Mouse (Mus musculus) embryonic fibroblast, embryonic 13.5 days (primary cell): Measurements from ENCODE around the gene Tmem200b. TPM values are rescaled to one million over a fixed set of nuclear protein-coding genes. Genes with fewer than 3 reads are reported as not detected.
A peak's percentile ranks its signal among the peaks of the same experiment; 100 is the strongest.

ENCODE experiments used
- H3K27ac ChIP-seq: 2 replicates; pipeline ENCODE4 v1.5.1; 2012; ENCODE audit warnings: low read length, control low read depth, inconsistent platforms; ENCODE audit not compliant: insufficient read depth
- H3K4me1 ChIP-seq: 2 replicates; pipeline ENCODE4 v1.6.1; 2011; ENCODE audit warnings: low read length; ENCODE audit not compliant: control insufficient read depth, insufficient read depth
- H3K4me3 ChIP-seq: 2 replicates; pipeline ENCODE4 v1.5.1; 2011; ENCODE audit warnings: mild to moderate bottlenecking, control low read depth, low read length; ENCODE audit not compliant: insufficient read depth
- CTCF ChIP-seq: IDR thresholded peaks from 2 replicates; pipeline ENCODE4 v1.5.1; 2011; ENCODE audit warnings: mild to moderate bottlenecking, control low read depth, low read length, moderate library complexity, borderline replicate concordance; ENCODE audit not compliant: insufficient read depth
- POLR2A ChIP-seq: IDR thresholded peaks from 2 replicates; pipeline ENCODE4 v1.6.1; 2011; ENCODE audit warnings: low read depth, mild to moderate bottlenecking, control low read depth, low read length, moderate library complexity
- polyA plus RNA-seq: library from polyadenylated mRNA; stranded (reverse); fragments of >200 nt; gene quantifications from 2 replicates; pipeline ENCODE4 v1.2.4, GENCODE M21; 2011; ENCODE audit warnings: low read depth; ENCODE audit not compliant: missing spikeins, insufficient read length

Gene Tmem200b
- polyA plus RNA-seq, 1 experiment: 8.0 TPM

DNA sequence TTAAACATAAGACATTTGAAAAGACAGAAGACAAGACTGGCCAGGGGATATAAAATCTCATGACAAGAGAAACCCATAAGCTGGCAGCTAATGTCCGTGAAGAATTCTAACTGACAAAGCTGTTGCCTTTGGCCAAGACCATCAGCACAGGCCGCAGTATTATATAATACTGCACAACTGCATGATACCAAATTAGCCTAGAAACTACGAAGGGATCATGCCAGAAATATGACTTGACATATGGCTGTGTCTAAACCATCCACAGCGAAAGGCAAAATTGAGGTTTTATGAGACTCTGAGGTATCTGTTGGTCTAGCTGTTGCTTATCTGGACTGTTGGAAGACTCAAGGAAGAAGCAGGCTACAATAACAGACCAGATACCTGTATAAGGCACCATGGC lies 19.3 kb downstream of the Tmem200b start:
- TF ChIP-seq CTCF (no peak), POLR2A (no peak)
- no peak overlapping the region for H3K27ac ChIP-seq
- no peaks in the 10 kb centered on the region for H3K4me1 ChIP-seq
- H3K4me3 ChIP-seq: no peak overlapping the region

DNA sequence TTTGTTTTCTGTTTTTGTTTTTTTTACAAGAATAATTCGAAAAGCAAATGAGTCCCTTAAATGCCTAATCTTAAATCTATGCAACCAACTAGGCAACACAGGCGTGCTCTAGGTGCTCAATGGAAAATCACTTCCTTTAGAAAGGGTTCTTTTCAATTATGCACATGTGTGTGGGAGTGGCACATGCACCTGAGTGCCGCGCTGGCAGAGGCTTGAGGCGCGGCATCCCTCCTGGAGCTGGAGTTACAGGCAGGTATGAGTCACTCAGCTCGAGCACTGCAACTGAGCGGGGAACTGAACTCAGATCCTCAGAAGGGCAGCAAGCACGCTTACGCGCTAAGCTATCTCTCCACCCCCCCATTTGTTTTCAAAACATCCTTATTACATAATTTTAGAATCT lies 26.3 kb downstream of the Tmem200b start:
- no peak for TF ChIP-seq CTCF
- TF ChIP-seq POLR2A: no peak
- no peaks in the 10 kb centered on the region for H3K4me1 ChIP-seq

DNA sequence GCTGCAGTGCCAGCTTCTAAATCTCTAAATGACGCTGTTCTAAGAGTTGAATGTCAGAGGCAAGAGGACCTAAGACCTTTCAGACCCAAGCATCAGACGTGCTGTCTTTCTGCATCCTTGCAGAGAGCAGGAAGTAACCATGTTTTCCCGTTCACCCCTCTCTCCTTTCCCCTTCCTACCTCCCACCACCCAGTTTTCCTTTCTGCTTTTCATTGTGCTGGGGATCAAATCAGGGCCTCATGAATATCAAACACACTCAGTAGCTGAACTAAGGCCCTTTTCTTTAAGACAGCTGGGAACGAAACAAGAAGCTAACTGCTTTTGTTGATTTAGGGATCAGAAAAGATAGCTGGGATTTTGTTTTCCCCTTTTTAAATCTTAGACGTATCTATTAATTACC lies 28.3 kb downstream of the Tmem200b start:
- TF ChIP-seq CTCF (no peak), POLR2A (no peak)
- Histone ChIP-seq H3K27ac (no peak overlapping the region), H3K4me3 (no peak overlapping the region), H3K4me1 (no peaks in the 10 kb centered on the region)

More for the DNA sequence above, 26.3 kb downstream of the Tmem200b start:
- no peak overlapping the region for H3K27ac ChIP-seq
- no peak overlapping the region for H3K4me3 ChIP-seq

DNA sequence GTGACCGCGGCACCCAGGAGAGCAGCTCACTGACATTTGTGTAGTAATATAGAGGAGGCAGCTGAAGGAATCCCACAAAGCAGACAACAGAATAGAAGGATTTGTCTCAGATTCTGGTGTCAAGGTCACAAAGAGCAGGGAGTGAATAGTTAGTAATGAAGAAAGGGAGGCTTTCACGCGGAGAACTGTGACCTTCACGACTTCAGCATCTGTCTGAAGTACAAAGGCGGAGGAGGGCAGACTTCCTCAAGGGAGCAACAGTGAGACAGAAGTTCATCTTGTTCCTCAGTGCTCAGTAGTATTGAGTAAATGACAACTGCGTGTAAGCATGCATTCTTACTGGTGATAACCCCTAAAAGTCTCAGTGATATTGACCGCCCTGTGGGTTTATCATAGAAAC lies 29.1 kb downstream of the Tmem200b start:
- H3K4me1 ChIP-seq: no peaks in the 10 kb centered on the region
- TF ChIP-seq CTCF: no peak
- TF ChIP-seq POLR2A: no peak
- H3K27ac ChIP-seq: no peak overlapping the region
- no peak overlapping the region for H3K4me3 ChIP-seq

DNA sequence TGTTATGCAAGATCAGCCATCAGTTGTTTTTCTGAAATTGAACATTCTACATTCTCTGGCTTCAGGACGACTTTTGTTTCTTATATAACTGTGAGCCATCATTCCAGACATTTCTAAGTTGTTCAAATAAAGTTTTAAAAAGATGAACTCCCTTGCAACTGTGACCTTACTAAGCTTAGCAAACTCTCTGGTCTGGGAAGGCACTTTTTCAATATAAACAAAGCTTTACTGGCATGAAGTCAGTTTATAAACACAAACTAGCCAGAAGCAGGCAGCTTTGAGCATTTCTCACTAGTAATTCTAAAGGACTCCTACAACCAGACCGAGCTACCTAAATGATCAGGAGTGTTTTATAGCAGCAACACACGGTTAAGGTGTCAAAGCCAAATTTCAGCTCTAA lies 35.6 kb downstream of the Tmem200b start:
- TF ChIP-seq CTCF: no peak
- no peak for TF ChIP-seq POLR2A
- Histone ChIP-seq H3K27ac (no peak overlapping the region), H3K4me1 (no peaks in the 10 kb centered on the region), H3K4me3 (no peak overlapping the region)

DNA sequence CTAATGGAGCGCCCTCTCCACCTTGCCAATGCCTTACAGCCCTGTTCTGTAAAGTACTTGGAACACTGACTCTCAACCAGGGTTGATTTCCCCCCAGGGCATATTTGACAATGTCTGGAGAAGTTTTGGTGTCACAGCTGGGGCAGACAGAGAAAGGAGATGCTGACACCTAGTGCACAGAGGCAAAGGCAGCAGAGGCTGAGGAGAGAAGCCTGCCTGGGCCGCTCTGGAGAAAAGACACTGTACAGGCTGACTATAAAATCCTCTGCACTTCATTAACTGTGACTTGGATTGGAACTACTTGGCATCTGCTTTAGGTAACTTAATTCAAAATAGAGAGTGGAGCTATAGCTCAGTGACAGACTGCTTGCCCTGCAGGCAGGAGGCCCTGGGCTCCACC lies 47.3 kb downstream of the Tmem200b start:
- Histone ChIP-seq H3K27ac (no peak overlapping the region), H3K4me1 (no peaks in the 10 kb centered on the region), H3K4me3 (no peak overlapping the region)
- TF ChIP-seq POLR2A: no peak
- TF ChIP-seq CTCF: peak; percentile 30; the same call in 1 of the 2 replicates

DNA sequence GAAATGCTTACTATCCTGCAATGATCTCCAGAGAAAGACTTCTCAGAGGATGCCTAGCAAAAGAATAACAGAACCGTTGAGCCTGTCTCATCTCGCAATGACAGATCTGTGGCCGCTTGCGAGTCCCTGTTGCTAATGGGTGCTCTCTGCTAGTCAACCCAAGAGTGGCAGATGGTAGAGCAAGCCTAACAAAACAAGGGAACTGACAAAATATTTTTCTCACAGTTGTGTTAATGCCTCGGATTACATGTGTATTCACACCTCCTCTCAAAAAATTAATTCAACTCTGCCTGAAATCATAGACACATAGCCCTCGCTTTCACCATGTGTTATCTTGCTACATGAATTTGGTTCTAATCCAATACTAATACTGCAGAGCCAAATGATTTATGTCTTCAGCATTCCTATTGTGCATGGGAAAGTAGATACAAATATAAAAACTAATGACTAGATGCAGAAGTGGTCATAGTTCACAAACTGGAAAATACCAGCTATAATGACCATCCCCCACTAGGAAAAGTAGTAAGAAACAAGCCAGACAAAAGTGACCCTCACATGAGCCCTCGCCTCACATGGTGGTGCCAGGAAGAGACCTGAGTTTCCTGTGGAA lies 48.8 kb downstream of the Tmem200b start:
- Histone ChIP-seq H3K4me1 (no peaks in the 10 kb centered on the region), H3K27ac (no peak overlapping the region), H3K4me3 (no peak overlapping the region)
- TF ChIP-seq POLR2A (no peak), CTCF (no peak)

Other genes with a start within 250 kb of the Tmem200b start
- 2.0 and 2.8 TPM in 2 replicates for gene Ptpru, start 83.5 kb upstream of the Tmem200b start, polyA plus RNA-seq
- 16.7 and 20.8 TPM in 2 replicates for gene Mecr, start 78.3 kb upstream of the Tmem200b start, polyA plus RNA-seq
- gene Srsf4, start 48.2 kb upstream of the Tmem200b start, polyA plus RNA-seq: 35.0 and 40.6 TPM in 2 replicates
- gene Gm10300, start 152.9 kb downstream of the Tmem200b start, polyA plus RNA-seq: 0.35 TPM in 1 of 2 replicates, not detected in the other
- 21.6 and 34.0 TPM in 2 replicates for gene Epb41, start 153.6 kb downstream of the Tmem200b start, polyA plus RNA-seq
- gene Oprd1, start 222.7 kb downstream of the Tmem200b start, polyA plus RNA-seq: not detected in 2 replicates